Mouse (Mus musculus) forebrain, embryonic 14.5 days (tissue): ENCODE data around the gene Mecom. TPM values are rescaled to one million over a fixed set of nuclear protein-coding genes. Genes with fewer than 3 reads are reported as not detected.

ENCODE experiments used
- ATAC-seq: fragments of 200-750 bp; cut with Nextera tagmentation; 2 replicates; pipeline ENCODE4 v1.8.0; 2017; ENCODE audit warnings: mild to moderate bottlenecking, moderate library complexity
- DNase-seq: peaks from one replicate; pipeline ENCODE4 v3.0.0-alpha.2; 2015; ENCODE audit warnings: low spot score
- H3K27ac ChIP-seq: fragments of 300-500 bp; sonication (generic); 2 replicates; pipeline ENCODE4 v1.5.1; 2014; ENCODE audit warnings: low read depth, mild to moderate bottlenecking, control low read depth, low read length, moderate library complexity
- H3K27me3 ChIP-seq: fragments of 300-500 bp; sonication (generic); replicated peaks from 2 replicates; pipeline ENCODE4 v1.6.1; 2014; ENCODE audit warnings: low read length, control low read depth, mixed read lengths; ENCODE audit not compliant: control insufficient read depth, insufficient read depth
- H3K36me3 ChIP-seq: fragments of 300-500 bp; sonication (generic); 2 replicates; pipeline ENCODE4 v1.6.1; 2014; ENCODE audit warnings: low read length, control low read depth; ENCODE audit not compliant: control insufficient read depth, insufficient read depth
- H3K4me1 ChIP-seq: fragments of 300-500 bp; sonication (generic); 2 replicates; pipeline ENCODE4 v1.6.1; 2014; ENCODE audit warnings: antibody characterized with exemption, low read length, control low read depth; ENCODE audit not compliant: control insufficient read depth, insufficient read depth
- H3K4me2 ChIP-seq: fragments of 300-500 bp; sonication (generic); 2 replicates; pipeline ENCODE4 v1.6.1; 2014; ENCODE audit warnings: mild to moderate bottlenecking, control low read depth, low read length
- H3K4me3 ChIP-seq: fragments of 300-500 bp; sonication (generic); 2 replicates; pipeline ENCODE4 v1.5.1; 2014; ENCODE audit warnings: low read depth, low read length, control low read depth
- H3K9ac ChIP-seq: fragments of 300-500 bp; sonication (generic); 2 replicates; pipeline ENCODE4 v1.6.1; 2014; ENCODE audit warnings: mild to moderate bottlenecking, low read length, control low read depth, moderate library complexity
- H3K9me3 ChIP-seq: fragments of 300-500 bp; sonication (generic); replicated peaks from 2 replicates; pipeline ENCODE4 v1.6.1; 2016; ENCODE audit warnings: low read length, control low read depth, mixed read lengths; ENCODE audit not compliant: control insufficient read depth
- WGBS: fragments of 180-500 bp; shearing (Covaris S2); extraction: QIAGEN DNeasy Blood & Tissue Kit; methylation state at CpG from one replicate; pipeline ENCODE4 v1.1.7; 2014; 5-methylcytosine and 5-hydroxymethylcytosine counted together
- polyA plus RNA-seq: library from polyadenylated mRNA; unstranded; fragments of >200 nt; fragmentation: Nextera tagmentation; extraction: Ambion mirVana; gene quantifications from 2 replicates; pipeline ENCODE4 v1.2.1, GENCODE M21; 2014

Gene Mecom
- polyA plus RNA-seq, 1 experiment from 2014 or later, result 3.2 TPM

DNA sequence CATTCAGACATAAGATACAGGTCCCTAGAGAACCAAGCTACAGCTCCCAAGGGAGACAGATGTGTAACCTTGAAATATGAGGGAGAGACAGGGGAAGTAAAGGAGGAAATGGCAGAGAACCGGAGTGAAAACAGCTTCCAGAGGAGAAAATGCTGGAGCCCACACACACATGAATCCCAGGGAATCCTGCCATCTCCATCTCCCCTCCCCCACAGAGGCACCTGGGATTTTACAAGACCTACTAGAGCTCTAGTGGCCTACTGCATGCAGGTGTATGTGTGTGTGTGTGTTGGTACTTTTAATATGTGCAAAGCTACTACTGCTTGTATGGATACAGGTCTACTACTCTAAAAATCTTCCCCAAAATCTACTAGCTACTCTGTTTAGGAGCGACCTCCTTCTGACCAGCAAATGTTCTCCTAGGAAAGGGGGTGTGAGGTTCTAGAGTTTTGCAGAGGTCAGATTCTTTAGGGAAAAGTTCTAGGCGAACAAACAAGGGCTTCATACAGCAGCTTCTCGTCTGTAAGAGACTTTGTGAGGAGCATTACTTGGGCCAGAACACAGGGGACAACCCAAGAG lies 36.7 kb downstream of the Mecom start:
- Histone ChIP-seq H3K4me3 (no peak overlapping the region), H3K9me3 (no peaks in the 10 kb centered on the region), H3K36me3 (no peaks in the 10 kb centered on the region), H3K4me1 (peaks cover 10% of the 10 kb centered on the region; the same call in 1 of the 2 replicates), H3K9ac (no peak overlapping the region), H3K27ac (no peak overlapping the region), H3K27me3 (peaks cover 53% of the 10 kb centered on the region), H3K4me2 (no peak overlapping the region)
- no peak for ATAC-seq
- WGBS, result 37% methylated on average over 4 of the region's 4 CpGs
- DNase-seq, result no peak

DNA sequence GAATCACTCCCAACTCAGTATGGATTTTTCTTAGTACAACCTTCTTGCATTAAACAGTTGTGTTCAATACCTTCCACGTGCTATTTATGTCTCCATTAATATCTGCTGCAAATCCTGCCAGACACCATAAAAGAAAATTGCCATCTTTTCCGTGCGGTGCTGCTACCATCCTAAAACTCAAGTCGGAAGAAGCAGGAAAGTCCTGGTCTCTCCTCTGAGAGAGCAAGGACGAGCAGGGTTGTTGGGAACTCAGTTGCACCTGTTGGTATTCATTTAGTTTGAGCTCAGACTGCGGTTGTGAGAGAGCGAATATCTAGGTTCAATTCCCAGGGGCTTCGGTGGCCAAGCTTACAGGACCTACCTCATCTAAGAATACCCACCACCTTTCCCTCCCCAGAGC lies 37.2 kb downstream of the Mecom start:
- Histone ChIP-seq H3K4me3 (no peak overlapping the region), H3K27ac (no peak overlapping the region), H3K4me1 (peaks cover 10% of the 10 kb centered on the region; the same call in 1 of the 2 replicates), H3K9ac (no peak overlapping the region), H3K27me3 (peaks cover 54% of the 10 kb centered on the region), H3K4me2 (no peak overlapping the region), H3K9me3 (no peaks in the 10 kb centered on the region), H3K36me3 (no peaks in the 10 kb centered on the region)
- WGBS, result 14% methylated on average over 8 of the region's 8 CpGs
- no peak for ATAC-seq
- no peak for DNase-seq

GRCm38 (mm10) chr3:30510105-30510504 lies 37.7 kb downstream of the Mecom start:
- H3K4me2 ChIP-seq, result peak overlapping the region; percentile 82

GRCm38 (mm10) chr3:30508930-30509910 lies 38.6 kb downstream of the Mecom start:
- DNase-seq (peak; percentile 46), ATAC-seq (peak; percentile 52)
- Histone ChIP-seq H3K4me2 (peak overlapping the region; percentile 82), H3K27me3 (peaks cover 59% of the 10 kb centered on the region), H3K9ac (peak overlapping the region; percentile 57), H3K4me3 (peak overlapping the region; percentile 47), H3K4me1 (peaks cover 8% of the 10 kb centered on the region; the same call in 1 of the 2 replicates), H3K36me3 (no peaks in the 10 kb centered on the region), H3K27ac (peak overlapping the region; percentile 58; the same call in 1 of the 2 replicates), H3K9me3 (no peaks in the 10 kb centered on the region)
- WGBS, result under 1% methylated on average over 41 of the region's 55 CpGs

More at GRCm38 (mm10) chr3:30510105-30510504, 37.7 kb downstream of the Mecom start:
- under 1% methylated on average over 16 of the region's 16 CpGs for WGBS
- Histone ChIP-seq H3K4me1 (peaks cover 10% of the 10 kb centered on the region; the same call in 1 of the 2 replicates), H3K9me3 (no peaks in the 10 kb centered on the region), H3K36me3 (no peaks in the 10 kb centered on the region), H3K27me3 (peaks cover 53% of the 10 kb centered on the region), H3K27ac (no peak overlapping the region), H3K4me3 (peak overlapping the region; percentile 47), H3K9ac (no peak overlapping the region)
- no peak for ATAC-seq
- peak; percentile 30 for DNase-seq

- no peaks in the 10 kb centered on the region for H3K36me3 ChIP-seq
- H3K27me3 ChIP-seq, result peaks cover 60% of the 10 kb centered on the region
- WGBS, result under 1% methylated on average over 62 of the region's 73 CpGs
- peaks cover 8% of the 10 kb centered on the region; the same call in 1 of the 2 replicates for H3K4me1 ChIP-seq
- DNase-seq (peak; percentile 78), ATAC-seq (peak; percentile 83)
- no peaks in the 10 kb centered on the region for H3K9me3 ChIP-seq
- H3K4me2 ChIP-seq, result peak overlapping the region; percentile 82
- peak overlapping the region; percentile 57 for H3K9ac ChIP-seq
- peak overlapping the region; percentile 47 for H3K4me3 ChIP-seq
- H3K27ac ChIP-seq, result peak overlapping the region; percentile 58; the same call in 1 of the 2 replicates
Observed at GRCm38 (mm10) chr3:30508296-30508929, 39.4 kb downstream of the Mecom start.

GRCm38 (mm10) chr3:30507576-30508295 lies 40.1 kb downstream of the Mecom start:
- WGBS, result under 1% methylated on average over 41 of the region's 41 CpGs
- ATAC-seq, result peak; percentile 18
- DNase-seq, result peak; percentile 49
- H3K4me2 ChIP-seq, result peak overlapping the region; percentile 82
- H3K9me3 ChIP-seq, result no peaks in the 10 kb centered on the region
- peak overlapping the region; percentile 57 for H3K9ac ChIP-seq
- H3K4me3 ChIP-seq, result peak overlapping the region; percentile 47
- 0 out of 2 replicates have a peak overlapping the region, but pooled peaks have one; percentile 27 for H3K27ac ChIP-seq
- peaks cover 56% of the 10 kb centered on the region for H3K27me3 ChIP-seq
- peaks cover 8% of the 10 kb centered on the region; the same call in 1 of the 2 replicates for H3K4me1 ChIP-seq
- no peaks in the 10 kb centered on the region for H3K36me3 ChIP-seq

GRCm38 (mm10) chr3:30507028-30507575 lies 40.7 kb downstream of the Mecom start:
- no peaks in the 10 kb centered on the region for H3K9me3 ChIP-seq
- H3K4me3 ChIP-seq, result peak overlapping the region; percentile 47
- ATAC-seq, result no peak
- under 1% methylated on average over 22 of the region's 22 CpGs for WGBS
- peak; percentile 69 for DNase-seq
- peak overlapping the region; percentile 82 for H3K4me2 ChIP-seq
- no peaks in the 10 kb centered on the region for H3K36me3 ChIP-seq
- peak overlapping the region; percentile 57; the same call in 1 of the 2 replicates for H3K9ac ChIP-seq
- peaks cover 8% of the 10 kb centered on the region; the same call in 1 of the 2 replicates for H3K4me1 ChIP-seq
- 0 out of 2 replicates have a peak overlapping the region, but pooled peaks have one; percentile 27 for H3K27ac ChIP-seq
- peaks cover 51% of the 10 kb centered on the region for H3K27me3 ChIP-seq
